Mouse (Mus musculus): ENCODE measurements at regions not wholly inside any gene's neighbourhood (a gene's known extent, or its start where the extent isn't known, plus 50 kb on each side); places are given as distances from the start of the nearest gene placed in this dataset.

- TF ChIP-seq CTCF (IDR thresholded peaks at IDR 0.05; ENCODE audit: low read depth, low read length) (no peak), POLR2A (IDR thresholded peaks at IDR 0.05; ENCODE audit: extremely low read depth, insufficient read depth, low read length) (no peak)
These were observed 88.3 kb upstream of the Nckap5 start for GRCm38 (mm10) chr1:126918876-126919275.

Measured in liver, adult 2 months (tissue).